Mouse (Mus musculus): ENCODE measurements at regions not wholly inside any gene's neighbourhood (a gene's known extent, or its start where the extent isn't known, plus 50 kb on each side); places are given as distances from the start of the nearest gene placed in this dataset.

DNA sequence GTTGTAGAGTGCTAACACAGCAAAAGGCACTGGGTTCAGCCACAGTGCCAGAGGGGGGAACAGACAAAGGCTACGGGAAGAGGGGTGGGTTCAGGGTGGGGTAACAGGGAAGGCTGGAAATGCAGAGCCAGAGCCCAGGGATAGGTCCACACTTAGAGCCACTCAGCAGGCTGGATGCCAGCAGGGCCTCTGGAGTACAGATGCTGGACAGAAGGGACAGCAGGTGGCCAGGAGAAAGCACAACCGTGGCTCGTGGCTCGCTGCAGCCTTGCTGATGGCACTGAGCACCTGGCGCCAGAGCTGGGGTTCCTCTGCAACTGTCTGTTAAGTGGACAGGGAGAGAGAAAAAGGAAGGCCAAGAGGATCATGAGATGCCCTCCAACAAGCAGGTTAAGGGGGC, 174.2 kb downstream of the Mroh4 start:
- Histone ChIP-seq H3K9ac (ENCODE audit: insufficient read depth, low read depth, low read length, poor library complexity, severe bottlenecking) (no peak overlapping the region), H3K4me1 (ENCODE audit: control insufficient read depth in 2 of 2, insufficient read depth in 2 of 2, low read length in 2 of 2, poor library complexity in 1 of 2) (no peaks in the 10 kb centered on the region), H3K36me3 (ENCODE audit: control insufficient read depth, insufficient read depth, low read length, poor library complexity, severe bottlenecking) (no peaks in the 10 kb centered on the region), H3K4me3 (ENCODE audit: insufficient read depth in 1 of 2, low read depth in 1 of 2, low read length in 2 of 2, poor library complexity in 1 of 2, severe bottlenecking in 1 of 2) (no peak overlapping the region), H3K27ac (ENCODE audit: insufficient read depth, low read depth, low read length, poor library complexity, severe bottlenecking) (no peak overlapping the region), H3K9me3 (ENCODE audit: control insufficient read depth, insufficient read depth, low read depth, low read length) (no peaks in the 10 kb centered on the region)
- in situ Hi-C loops (cut with MboI; ENCODE audit: low sequenced_read_pairs in 2 of 2, unreplicated experiment in 2 of 2), result no loop called here
- TF ChIP-seq CHD2 (IDR thresholded peaks at IDR 0.05; ENCODE audit: low read depth, low read length) (no peak), MAFK (IDR thresholded peaks at IDR 0.05; ENCODE audit: insufficient read depth, low read depth, low read length) (no peak), ZNF384 (IDR thresholded peaks at IDR 0.05; ENCODE audit: low read depth, low read length) (no peak), ZC3H11A (IDR thresholded peaks at IDR 0.05; ENCODE audit: borderline replicate concordance, low read depth, low read length) (no peak), HCFC1 (IDR thresholded peaks at IDR 0.05; ENCODE audit: borderline replicate concordance, insufficient read depth, low read length) (no peak)
- no peak for DNase-seq (ENCODE audit: low read depth, low spot score)

DNA sequence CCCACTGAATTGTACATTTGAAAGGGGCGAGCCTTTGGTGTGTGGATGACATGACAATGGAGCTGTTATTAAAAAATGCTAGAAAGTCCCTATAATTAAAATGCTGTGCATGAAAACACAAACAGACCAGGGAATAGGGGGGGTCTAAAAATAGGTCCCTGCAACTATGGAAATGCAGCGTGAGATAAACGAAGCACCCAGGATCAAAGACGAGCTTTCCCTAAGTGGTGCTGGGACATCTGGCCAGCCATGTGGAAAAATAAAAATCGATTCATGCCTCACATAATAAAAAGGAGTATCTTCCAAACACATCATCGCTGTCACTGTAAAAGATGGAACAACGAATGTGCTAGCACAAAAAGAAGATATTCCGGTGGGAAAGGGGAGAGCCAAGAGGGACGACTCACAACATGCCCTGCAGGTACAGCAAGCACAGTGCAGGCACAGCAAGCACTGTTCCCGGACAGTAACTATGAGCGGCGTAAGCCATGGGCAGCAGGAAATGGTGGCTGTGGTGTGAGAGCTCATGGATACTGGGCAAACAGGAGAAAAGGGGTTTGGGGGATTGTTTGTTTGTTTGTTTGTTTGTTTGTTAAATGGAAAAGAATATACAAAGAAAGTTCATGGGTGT, 176.7 kb downstream of the Mroh4 start:
- H3K27ac ChIP-seq (ENCODE audit: insufficient read depth, low read depth, low read length, poor library complexity, severe bottlenecking), result no peak overlapping the region
- no peaks in the 10 kb centered on the region for H3K4me1 ChIP-seq (ENCODE audit: control insufficient read depth in 2 of 2, insufficient read depth in 2 of 2, low read length in 2 of 2, poor library complexity in 1 of 2)
- no peak for DNase-seq (ENCODE audit: low read depth, low spot score)
- H3K36me3 ChIP-seq (ENCODE audit: control insufficient read depth, insufficient read depth, low read length, poor library complexity, severe bottlenecking), result no peaks in the 10 kb centered on the region
- H3K9me3 ChIP-seq (ENCODE audit: control insufficient read depth, insufficient read depth, low read depth, low read length), result no peaks in the 10 kb centered on the region
- TF ChIP-seq HCFC1 (IDR thresholded peaks at IDR 0.05; ENCODE audit: borderline replicate concordance, insufficient read depth, low read length) (no peak), CHD2 (IDR thresholded peaks at IDR 0.05; ENCODE audit: low read depth, low read length) (no peak), ZNF384 (IDR thresholded peaks at IDR 0.05; ENCODE audit: low read depth, low read length) (no peak), MAFK (IDR thresholded peaks at IDR 0.05; ENCODE audit: insufficient read depth, low read depth, low read length) (no peak), ZC3H11A (IDR thresholded peaks at IDR 0.05; ENCODE audit: borderline replicate concordance, low read depth, low read length) (no peak)
- in situ Hi-C loops (cut with MboI; ENCODE audit: low sequenced_read_pairs in 2 of 2, unreplicated experiment in 2 of 2), result no loop called here
- H3K4me3 ChIP-seq (ENCODE audit: insufficient read depth in 1 of 2, low read depth in 1 of 2, low read length in 2 of 2, poor library complexity in 1 of 2, severe bottlenecking in 1 of 2), result no peak overlapping the region
- no peak overlapping the region for H3K9ac ChIP-seq (ENCODE audit: insufficient read depth, low read depth, low read length, poor library complexity, severe bottlenecking)

DNA sequence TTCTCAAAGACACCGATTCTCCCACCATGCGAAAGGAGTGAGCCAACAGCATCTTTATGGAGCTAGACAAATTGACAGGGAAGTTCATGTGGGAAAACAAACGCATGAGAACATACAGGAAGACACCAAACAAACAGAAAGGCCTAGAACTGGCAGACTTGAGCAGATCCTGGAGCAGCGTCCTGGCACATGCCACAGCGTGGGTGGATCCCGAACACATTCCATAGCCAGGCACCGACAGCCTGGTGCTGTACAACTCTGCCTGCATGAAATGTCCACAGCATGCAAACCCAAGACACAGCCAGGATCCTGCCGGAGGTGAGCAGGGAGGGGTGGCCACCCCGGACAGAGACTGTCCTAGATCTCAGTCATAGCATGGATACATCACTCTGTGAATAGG, 177.2 kb downstream of the Mroh4 start:
- Histone ChIP-seq H3K9me3 (ENCODE audit: control insufficient read depth, insufficient read depth, low read depth, low read length) (no peaks in the 10 kb centered on the region), H3K9ac (ENCODE audit: insufficient read depth, low read depth, low read length, poor library complexity, severe bottlenecking) (no peak overlapping the region), H3K27ac (ENCODE audit: insufficient read depth, low read depth, low read length, poor library complexity, severe bottlenecking) (no peak overlapping the region), H3K4me3 (ENCODE audit: insufficient read depth in 1 of 2, low read depth in 1 of 2, low read length in 2 of 2, poor library complexity in 1 of 2, severe bottlenecking in 1 of 2) (no peak overlapping the region), H3K4me1 (ENCODE audit: control insufficient read depth in 2 of 2, insufficient read depth in 2 of 2, low read length in 2 of 2, poor library complexity in 1 of 2) (no peaks in the 10 kb centered on the region), H3K36me3 (ENCODE audit: control insufficient read depth, insufficient read depth, low read length, poor library complexity, severe bottlenecking) (no peaks in the 10 kb centered on the region)
- no peak for DNase-seq (ENCODE audit: low read depth, low spot score)
- in situ Hi-C loops (cut with MboI; ENCODE audit: low sequenced_read_pairs in 2 of 2, unreplicated experiment in 2 of 2), result no loop called here
- TF ChIP-seq ZC3H11A (IDR thresholded peaks at IDR 0.05; ENCODE audit: borderline replicate concordance, low read depth, low read length) (no peak), HCFC1 (IDR thresholded peaks at IDR 0.05; ENCODE audit: borderline replicate concordance, insufficient read depth, low read length) (no peak), ZNF384 (IDR thresholded peaks at IDR 0.05; ENCODE audit: low read depth, low read length) (no peak), CHD2 (IDR thresholded peaks at IDR 0.05; ENCODE audit: low read depth, low read length) (no peak), MAFK (IDR thresholded peaks at IDR 0.05; ENCODE audit: insufficient read depth, low read depth, low read length) (no peak)

DNA sequence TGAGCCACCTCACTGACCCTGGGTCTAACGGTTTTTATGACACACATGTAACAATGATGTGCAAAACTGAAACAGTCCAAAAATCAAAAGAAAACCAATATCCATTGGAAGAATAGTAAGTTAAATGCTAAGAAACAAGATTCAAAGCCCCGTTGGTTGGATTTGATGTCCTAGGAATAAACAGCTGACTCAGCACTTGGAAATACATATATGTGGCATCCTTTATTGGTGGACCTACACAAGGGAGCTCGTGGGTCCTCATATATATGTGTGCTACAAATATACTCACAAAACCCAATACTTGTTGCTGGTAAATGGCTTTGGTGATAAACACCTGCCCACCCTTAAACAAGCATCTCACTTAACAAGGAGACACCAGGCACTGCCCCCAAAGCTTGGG, 178.2 kb downstream of the Mroh4 start:
- Histone ChIP-seq H3K4me3 (ENCODE audit: insufficient read depth in 1 of 2, low read depth in 1 of 2, low read length in 2 of 2, poor library complexity in 1 of 2, severe bottlenecking in 1 of 2) (no peak overlapping the region), H3K9me3 (ENCODE audit: control insufficient read depth, insufficient read depth, low read depth, low read length) (no peaks in the 10 kb centered on the region), H3K4me1 (ENCODE audit: control insufficient read depth in 2 of 2, insufficient read depth in 2 of 2, low read length in 2 of 2, poor library complexity in 1 of 2) (no peaks in the 10 kb centered on the region), H3K9ac (ENCODE audit: insufficient read depth, low read depth, low read length, poor library complexity, severe bottlenecking) (no peak overlapping the region), H3K36me3 (ENCODE audit: control insufficient read depth, insufficient read depth, low read length, poor library complexity, severe bottlenecking) (no peaks in the 10 kb centered on the region), H3K27ac (ENCODE audit: insufficient read depth, low read depth, low read length, poor library complexity, severe bottlenecking) (no peak overlapping the region)
- in situ Hi-C loops (cut with MboI; ENCODE audit: low sequenced_read_pairs in 2 of 2, unreplicated experiment in 2 of 2), result no loop called here
- DNase-seq (ENCODE audit: low read depth, low spot score), result no peak
- TF ChIP-seq MAFK (IDR thresholded peaks at IDR 0.05; ENCODE audit: insufficient read depth, low read depth, low read length) (peak; percentile 87), HCFC1 (IDR thresholded peaks at IDR 0.05; ENCODE audit: borderline replicate concordance, insufficient read depth, low read length) (no peak), CHD2 (IDR thresholded peaks at IDR 0.05; ENCODE audit: low read depth, low read length) (no peak), ZNF384 (IDR thresholded peaks at IDR 0.05; ENCODE audit: low read depth, low read length) (no peak)

DNA sequence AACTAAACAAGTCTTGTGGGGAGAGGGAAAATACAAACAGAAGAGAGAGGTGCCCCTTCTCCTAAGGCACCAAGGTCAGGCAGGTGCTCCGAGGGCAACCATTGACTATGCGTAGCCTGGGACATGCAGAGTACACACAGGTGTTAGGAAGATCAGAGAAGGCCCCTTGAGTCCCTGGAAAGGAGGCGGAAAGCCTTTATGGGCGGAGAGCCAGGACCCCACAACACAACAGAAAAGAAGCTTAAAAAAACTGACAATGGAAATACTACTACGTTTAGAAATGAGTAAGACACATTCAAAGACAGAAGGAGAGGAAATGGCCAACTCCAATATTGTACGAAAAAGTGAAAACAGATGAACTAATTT, 179.5 kb downstream of the Mroh4 start:
- H3K4me3 ChIP-seq (ENCODE audit: insufficient read depth in 1 of 2, low read depth in 1 of 2, low read length in 2 of 2, poor library complexity in 1 of 2, severe bottlenecking in 1 of 2), result no peak overlapping the region
- no peak for TF ChIP-seq CHD2 (IDR thresholded peaks at IDR 0.05; ENCODE audit: low read depth, low read length)
- TF ChIP-seq ZNF384 (IDR thresholded peaks at IDR 0.05; ENCODE audit: low read depth, low read length), result no peak
- no peak for TF ChIP-seq ZC3H11A (IDR thresholded peaks at IDR 0.05; ENCODE audit: borderline replicate concordance, low read depth, low read length)
- no peak for TF ChIP-seq MAFK (IDR thresholded peaks at IDR 0.05; ENCODE audit: insufficient read depth, low read depth, low read length)
- no peak for TF ChIP-seq HCFC1 (IDR thresholded peaks at IDR 0.05; ENCODE audit: borderline replicate concordance, insufficient read depth, low read length)
- H3K4me1 ChIP-seq (ENCODE audit: control insufficient read depth in 2 of 2, insufficient read depth in 2 of 2, low read length in 2 of 2, poor library complexity in 1 of 2), result no peaks in the 10 kb centered on the region
- in situ Hi-C loops (cut with MboI; ENCODE audit: low sequenced_read_pairs in 2 of 2, unreplicated experiment in 2 of 2), result no loop called here
- no peak overlapping the region for H3K27ac ChIP-seq (ENCODE audit: insufficient read depth, low read depth, low read length, poor library complexity, severe bottlenecking)
- no peak for DNase-seq (ENCODE audit: low read depth, low spot score)
- no peaks in the 10 kb centered on the region for H3K9me3 ChIP-seq (ENCODE audit: control insufficient read depth, insufficient read depth, low read depth, low read length)
- no peaks in the 10 kb centered on the region for H3K36me3 ChIP-seq (ENCODE audit: control insufficient read depth, insufficient read depth, low read length, poor library complexity, severe bottlenecking)
- H3K9ac ChIP-seq (ENCODE audit: insufficient read depth, low read depth, low read length, poor library complexity, severe bottlenecking), result no peak overlapping the region

Measured in ES-E14 (cell line).